Mouse (Mus musculus) ES-Bruce4 (cell line): ENCODE data around the gene Rnf220. TPM values are rescaled to one million over a fixed set of nuclear protein-coding genes. Genes with fewer than 3 reads are reported as not detected.

Experiments used
- H3K27ac ChIP-seq: 2 replicates; pipeline ENCODE4 v1.5.1; 2012; ENCODE audit warnings: low read length, inconsistent platforms; ENCODE audit not compliant: insufficient read depth
- H3K27me3 ChIP-seq: 2 replicates; pipeline ENCODE4 v1.6.1; 2012; ENCODE audit warnings: mild to moderate bottlenecking, low read length, inconsistent platforms; ENCODE audit not compliant: control insufficient read depth, poor library complexity, insufficient read depth, severe bottlenecking
- H3K36me3 ChIP-seq: 2 replicates; pipeline ENCODE4 v1.6.1; 2012; ENCODE audit warnings: inconsistent platforms, mild to moderate bottlenecking, low read length, moderate library complexity; ENCODE audit not compliant: control insufficient read depth, poor library complexity, insufficient read depth, severe bottlenecking
- H3K4me1 ChIP-seq: one replicate; pipeline ENCODE4 v1.8.1; 2011; ENCODE audit warnings: low read length; ENCODE audit not compliant: control insufficient read depth, insufficient read depth
- H3K4me3 ChIP-seq: 2 replicates; pipeline ENCODE4 v1.5.1; 2011; ENCODE audit warnings: low read depth, mild to moderate bottlenecking, low read length
- H3K9ac ChIP-seq: 2 replicates; pipeline ENCODE4 v1.6.1; 2012; ENCODE audit warnings: low read depth, mild to moderate bottlenecking, inconsistent platforms; ENCODE audit not compliant: poor library complexity, severe bottlenecking
- H3K9me3 ChIP-seq: replicated peaks from 2 replicates; pipeline ENCODE4 v1.6.1; 2012; ENCODE audit warnings: mild to moderate bottlenecking, low read length, inconsistent platforms; ENCODE audit not compliant: control insufficient read depth, poor library complexity, insufficient read depth, severe bottlenecking
- CTCF ChIP-seq: IDR thresholded peaks from one replicate; pipeline ENCODE4 v1.8.1; 2011; ENCODE audit warnings: low read depth, low read length
- EP300 ChIP-seq: IDR thresholded peaks from 2 replicates; pipeline ENCODE4 v1.6.1; 2011; ENCODE audit warnings: low read depth, low read length; ENCODE audit not compliant: insufficient read depth
- POLR2A ChIP-seq: IDR thresholded peaks from one replicate; pipeline ENCODE4 v1.8.1; 2011; ENCODE audit warnings: low read length; ENCODE audit not compliant: insufficient read depth
- polyA plus RNA-seq: library from polyadenylated mRNA; stranded (reverse); fragments of >200 nt; gene quantifications from 2 replicates; pipeline ENCODE4 v1.2.4, GENCODE M21; 2011; ENCODE audit warnings: low read depth; ENCODE audit not compliant: missing spikeins, insufficient read depth, insufficient read length

Gene Rnf220
- polyA plus RNA-seq, 1 experiment: 132 TPM

GRCm38 (mm10) chr4:117297819-117298218 is 199.0 kb downstream of the Rnf220 start:
- Histone ChIP-seq H3K27me3 (no peaks in the 10 kb centered on the region), H3K4me1 (no peaks in the 10 kb centered on the region)
- no peak for TF ChIP-seq CTCF
- no peak for TF ChIP-seq POLR2A
- TF ChIP-seq EP300: no peak

GRCm38 (mm10) chr4:117296849-117297593 is 199.8 kb downstream of the Rnf220 start:
- H3K27ac ChIP-seq: no peak overlapping the region
- H3K9ac ChIP-seq: no peak overlapping the region
- no peaks in the 10 kb centered on the region for H3K36me3 ChIP-seq
- no peak for TF ChIP-seq POLR2A
- TF ChIP-seq CTCF: no peak
- TF ChIP-seq EP300: no peak
- no peaks in the 10 kb centered on the region for H3K27me3 ChIP-seq
- no peaks in the 10 kb centered on the region for H3K9me3 ChIP-seq
- no peak overlapping the region for H3K4me3 ChIP-seq
- no peaks in the 10 kb centered on the region for H3K4me1 ChIP-seq

More at GRCm38 (mm10) chr4:117297819-117298218, 199.0 kb downstream of the Rnf220 start:
- Histone ChIP-seq H3K9me3 (no peaks in the 10 kb centered on the region), H3K9ac (no peak overlapping the region), H3K36me3 (no peaks in the 10 kb centered on the region), H3K27ac (no peak overlapping the region), H3K4me3 (no peak overlapping the region)

GRCm38 (mm10) chr4:117291696-117292095 is 205.2 kb downstream of the Rnf220 start:
- Histone ChIP-seq H3K9ac (no peak overlapping the region), H3K36me3 (peaks cover 16% of the 10 kb centered on the region), H3K9me3 (no peaks in the 10 kb centered on the region), H3K27ac (no peak overlapping the region), H3K4me1 (no peaks in the 10 kb centered on the region), H3K27me3 (no peaks in the 10 kb centered on the region), H3K4me3 (no peak overlapping the region)
- no peak for TF ChIP-seq CTCF

- Histone ChIP-seq H3K9ac (peak overlapping the region; percentile 95), H3K4me1 (peaks cover 6% of the 10 kb centered on the region), H3K36me3 (peaks cover 40% of the 10 kb centered on the region), H3K4me3 (peak overlapping the region; percentile 89), H3K27ac (peak overlapping the region; percentile 68), H3K9me3 (no peaks in the 10 kb centered on the region), H3K27me3 (no peaks in the 10 kb centered on the region)
- TF ChIP-seq CTCF (no peak), POLR2A (no peak), EP300 (no peak)
Observed at GRCm38 (mm10) chr4:117288927-117289801, 207.7 kb downstream of the Rnf220 start.

DNA sequence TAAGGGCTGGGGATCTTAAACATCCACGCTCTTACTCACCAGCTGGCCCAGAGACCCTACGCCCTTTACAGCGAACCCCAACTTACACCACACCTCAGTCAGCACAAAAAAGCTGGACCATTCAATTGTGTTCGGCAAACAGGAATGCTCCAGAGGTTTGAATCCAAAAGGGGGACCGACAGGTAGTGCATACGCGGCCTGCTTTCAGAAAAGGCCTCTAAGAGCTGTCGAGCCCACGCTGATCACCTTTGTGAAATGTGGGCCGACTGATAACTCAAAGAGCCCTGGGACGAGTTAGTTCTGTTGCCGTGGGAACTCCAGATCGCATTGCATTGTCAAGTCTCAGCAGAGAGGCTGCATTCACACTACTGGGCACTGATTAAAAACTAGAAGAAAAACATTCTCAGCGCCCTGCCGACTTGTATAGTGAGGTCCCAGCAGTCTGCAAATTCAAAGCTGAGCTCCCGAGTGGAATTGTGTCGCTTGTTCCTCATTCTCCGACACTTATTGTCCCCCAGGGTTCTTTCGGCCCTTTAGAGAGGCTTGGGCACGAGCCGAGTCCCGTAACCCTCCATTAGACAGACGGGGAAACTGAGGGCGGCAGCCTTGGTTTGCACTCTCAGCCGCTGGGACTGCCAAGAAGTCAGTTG is 208.4 kb downstream of the Rnf220 start:
- peaks cover 42% of the 10 kb centered on the region for H3K36me3 ChIP-seq
- H3K4me1 ChIP-seq: peaks cover 10% of the 10 kb centered on the region
- H3K27me3 ChIP-seq: no peaks in the 10 kb centered on the region
- TF ChIP-seq CTCF: no peak
- no peak for TF ChIP-seq POLR2A
- no peak for TF ChIP-seq EP300
- peak overlapping the region; percentile 81 for H3K4me3 ChIP-seq
- H3K9me3 ChIP-seq: no peaks in the 10 kb centered on the region
- H3K9ac ChIP-seq: peak overlapping the region; percentile 95
- peak overlapping the region; percentile 30; the same call in 1 of the 2 replicates for H3K27ac ChIP-seq
